ENCODE assay signal across 8 mouse cellular contexts in genomic region chr2:122102070-122102469, GRCm38 (mm10). TPM values are rescaled to one million over a fixed set of nuclear protein-coding genes. Genes with fewer than 3 reads are reported as not detected.
DNase-seq lines count a peak whose midpoint lies in the region; ATAC-seq and TF ChIP-seq lines count a peak whose summit lies in the region.

No protein-coding gene starts in this region.

- no peaks in the 10 kb centered on the region for H3K9me3 ChIP-seq in hindbrain, postnatal 0 days (ENCODE audit: low read length)
- no peaks in the 10 kb centered on the region for H3K9me3 ChIP-seq in hindbrain, embryonic 13.5 days
- H3K9me3 ChIP-seq in CH12.LX (replicated peaks; ENCODE audit: low read length), result peaks cover 4% of the 10 kb centered on the region

- no peak for TF ChIP-seq POLR2A in CH12.LX (IDR thresholded peaks at IDR 0.05; ENCODE audit: low read depth, low read length)
- TF ChIP-seq POLR2A in cortical plate, adult 2 months (IDR thresholded peaks at IDR 0.05; ENCODE audit: extremely low read depth, insufficient read depth, low read length), result no peak

- no peak; the same call in 1 of the 2 replicates for ATAC-seq in hindbrain, postnatal 0 days
- no peak for ATAC-seq in hindbrain, embryonic 13.5 days (ENCODE audit: low FRiP score)
- peak; percentile 94 for ATAC-seq in megakaryocyte, adult 5-6 weeks (ENCODE audit: poor library complexity, severe bottlenecking)

- no peak; the same call in 1 of the 2 replicates for TF ChIP-seq RAD21 in CH12.LX (IDR thresholded peaks at IDR 0.05; ENCODE audit: low read depth, low read length)

- no peak overlapping the region for H3K4me2 ChIP-seq in hindbrain, postnatal 0 days (ENCODE audit: low read depth, low read length)
- no peak overlapping the region for H3K4me2 ChIP-seq in hindbrain, embryonic 13.5 days
- no peak overlapping the region for H3K4me2 ChIP-seq in CH12.LX (ENCODE audit: insufficient read depth, low read depth, poor library complexity, severe bottlenecking)

- H3K79me2 ChIP-seq in CH12.LX (replicated peaks; ENCODE audit: control insufficient read depth, extremely low read depth, insufficient read depth, poor library complexity, severe bottlenecking), result no peaks in the 10 kb centered on the region

- H3K4me3 ChIP-seq in hindbrain, postnatal 0 days (ENCODE audit: low read length), result no peak overlapping the region
- H3K4me3 ChIP-seq in hindbrain, embryonic 13.5 days, result no peak overlapping the region
- no peak overlapping the region for H3K4me3 ChIP-seq in CH12.LX (replicated peaks in 1 of 3; ENCODE audit: low read depth in 2 of 3, low read length in 2 of 3, poor library complexity in 1 of 3)
- H3K4me3 ChIP-seq in cortical plate, adult 2 months (ENCODE audit: insufficient read depth, low read length), result no peak overlapping the region

- DNase-seq in hindbrain, postnatal 0 days (ENCODE audit: low spot score), result no peak
- DNase-seq in CH12.LX (ENCODE audit: extremely low read depth), result peak; percentile 47
- DNase-seq in cerebellum, postnatal 36 days, result no peak
- no peak for DNase-seq in embryo, embryonic 11 days
- no peak for DNase-seq in layer of hippocampus, postnatal 25 days (ENCODE audit: extremely low spot score in 1 of 2, low spot score in 1 of 2)

- in situ Hi-C loops in CH12.LX (cut with MboI; ENCODE audit: low pct_ligation_motif_present, low pct_unique_long_range_greater_than_20kb, low sequenced_read_pairs), result no loop called here

- H3K36me3 ChIP-seq in hindbrain, postnatal 0 days (ENCODE audit: insufficient read depth, low read length), result peaks cover 16% of the 10 kb centered on the region
- peaks cover 79% of the 10 kb centered on the region for H3K36me3 ChIP-seq in hindbrain, embryonic 13.5 days
- H3K36me3 ChIP-seq in CH12.LX (replicated peaks in 1 of 2; ENCODE audit: control insufficient read depth in 1 of 2, insufficient read depth in 1 of 2, low read length in 1 of 2), result peaks cover 34 to 82% of the 10 kb centered on the region in 2 experiments

- TF ChIP-seq EP300 in CH12.LX (IDR thresholded peaks at IDR 0.05; ENCODE audit: low read length), result no peak

- 0 out of 2 replicates have a peak, but pooled peaks have one; percentile 17 for TF ChIP-seq CTCF in hindbrain, postnatal 0 days (IDR thresholded peaks at IDR 0.05; ENCODE audit: low read depth)
- TF ChIP-seq CTCF in CH12.LX (conservative IDR thresholded peaks at IDR 0.05 in 1 of 2, IDR thresholded peaks at IDR 0.05 in 1 of 2; ENCODE audit: low read depth in 2 of 2, low read length in 2 of 2), result peak; percentile 34 to 65; a peak in 2 of 4 replicates
- TF ChIP-seq CTCF in cortical plate, adult 2 months (IDR thresholded peaks at IDR 0.05; ENCODE audit: extremely low read depth, insufficient read depth, low read length), result peak; percentile 21; the same call in 1 of the 2 replicates

- H3K4me1 ChIP-seq in hindbrain, postnatal 0 days (ENCODE audit: insufficient read depth, low read length), result no peaks in the 10 kb centered on the region
- no peaks in the 10 kb centered on the region for H3K4me1 ChIP-seq in hindbrain, embryonic 13.5 days (replicated peaks)
- no peaks in the 10 kb centered on the region for H3K4me1 ChIP-seq in CH12.LX (ENCODE audit: control insufficient read depth in 1 of 2, insufficient read depth in 2 of 2)
- no peaks in the 10 kb centered on the region for H3K4me1 ChIP-seq in cortical plate, adult 2 months (ENCODE audit: control insufficient read depth, insufficient read depth, low read length)

- H3K27ac ChIP-seq in hindbrain, postnatal 0 days, result no peak overlapping the region
- H3K27ac ChIP-seq in hindbrain, embryonic 13.5 days, result no peak overlapping the region
- no peak overlapping the region for H3K27ac ChIP-seq in CH12.LX (ENCODE audit: insufficient read depth, low read depth)
- no peak overlapping the region for H3K27ac ChIP-seq in cortical plate, adult 2 months (ENCODE audit: insufficient read depth, low read length)

- no peaks in the 10 kb centered on the region for H3K27me3 ChIP-seq in hindbrain, postnatal 0 days (ENCODE audit: insufficient read depth, low read length)
- H3K27me3 ChIP-seq in hindbrain, embryonic 13.5 days, result no peaks in the 10 kb centered on the region
- H3K27me3 ChIP-seq in CH12.LX (replicated peaks), result no peaks in the 10 kb centered on the region

- dilution Hi-C loops in CH12.LX (cut with MboI; ENCODE audit: extremely low pct_ligation_motif_present, extremely low pct_unique_long_range_greater_than_20kb, low sequenced_read_pairs), result no loop called here

- H3K9ac ChIP-seq in hindbrain, postnatal 0 days (replicated peaks; ENCODE audit: low read length), result no peak overlapping the region
- no peak overlapping the region for H3K9ac ChIP-seq in hindbrain, embryonic 13.5 days
- H3K9ac ChIP-seq in CH12.LX (ENCODE audit: insufficient read depth, low read depth), result no peak overlapping the region

TF ChIP-seq in CH12.LX, 34 proteins besides CTCF, POLR2A, EP300 and RAD21:
- TF ChIP-seq SMC3 (IDR thresholded peaks at IDR 0.05; ENCODE audit: low read depth, low read length), result peak; percentile 23; the same call in 1 of the 2 replicates
- no peak for TF ChIP-seq MYC (IDR thresholded peaks at IDR 0.05; ENCODE audit: low read depth, low read length)
- no peak for TF ChIP-seq BHLHE40 (IDR thresholded peaks at IDR 0.05; ENCODE audit: low read depth, low read length)

RNA-seq across cellular contexts. Expression of gene Spg11, which starts 16.1 kb away (rescaled TPM):
- 19.9 and 21.9 TPM in 2 replicates for total RNA-seq in hindbrain, postnatal 0 days (2014; rRNA removed)
- 4.3 and 4.5 TPM in 2 replicates for polyA plus RNA-seq in hindbrain, postnatal 0 days (2015; fragmentation: Nextera tagmentation; extraction: Ambion mirVana)
- polyA plus RNA-seq in hindbrain, embryonic 13.5 days (2015; fragmentation: Nextera tagmentation; extraction: Ambion mirVana), result 8.3 and 8.9 TPM in 2 replicates
- total RNA-seq in CH12.LX (2012; rRNA removed) (9.7 and 11.4 TPM in 2 replicates), CH12.LX (2014; rRNA removed) (6.0 and 7.5 TPM in 2 replicates)
- 9.6 and 10.7 TPM in 2 replicates for polyA plus RNA-seq in CH12.LX (2012; ENCODE audit: insufficient read length, low read depth)
- 9.7 and 9.8 TPM in 2 replicates for polyA plus RNA-seq in cortical plate, adult 2 months (2012; rRNA removed)
- total RNA-seq in megakaryocyte, adult 5-6 weeks (2015), result 11.2 TPM in 2 replicates
- 14.8 and 15.3 TPM in 2 replicates for total RNA-seq in megakaryocyte, adult 5-6 weeks (2017)
- 10 to 100 TPM; 15.4 to 17.1 TPM for total RNA-seq in layer of hippocampus, postnatal 25 days (2021)

RNA-seq across cellular contexts. Expression of gene B2m, which starts 45.4 kb away (rescaled TPM):
- total RNA-seq in hindbrain, postnatal 0 days (2014; rRNA removed), result 101 and 111 TPM in 2 replicates
- polyA plus RNA-seq in hindbrain, postnatal 0 days (2015; fragmentation: Nextera tagmentation; extraction: Ambion mirVana), result 208 and 216 TPM in 2 replicates
- polyA plus RNA-seq in hindbrain, embryonic 13.5 days (2015; fragmentation: Nextera tagmentation; extraction: Ambion mirVana), result 112 and 119 TPM in 2 replicates
- total RNA-seq in CH12.LX (2012; rRNA removed), result 1,479 and 1,509 TPM in 2 replicates
- 1,782 and 1,954 TPM in 2 replicates for total RNA-seq in CH12.LX (2014; rRNA removed)
- 1,919 and 2,234 TPM in 2 replicates for polyA plus RNA-seq in CH12.LX (2012; ENCODE audit: insufficient read length, low read depth)
- polyA plus RNA-seq in cortical plate, adult 2 months (2012; rRNA removed), result 188 and 212 TPM in 2 replicates
- 5,498 and 5,622 TPM in 2 replicates for total RNA-seq in megakaryocyte, adult 5-6 weeks (2015)
- total RNA-seq in megakaryocyte, adult 5-6 weeks (2017), result 2,725 and 3,039 TPM in 2 replicates
- total RNA-seq in layer of hippocampus, postnatal 25 days (2021), result 100 to 1,000 TPM in 1 of 2 experiments, 10 to 100 TPM in 1; 99.1 to 104 TPM

RNA-seq across cellular contexts. Expression of gene Trim69, which starts 58.4 kb away (rescaled TPM):
- total RNA-seq in hindbrain, postnatal 0 days (2014; rRNA removed), result not detected in 2 replicates
- not detected in 2 replicates for polyA plus RNA-seq in hindbrain, postnatal 0 days (2015; fragmentation: Nextera tagmentation; extraction: Ambion mirVana)
- polyA plus RNA-seq in hindbrain, embryonic 13.5 days (2015; fragmentation: Nextera tagmentation; extraction: Ambion mirVana), result not detected in 2 replicates
- 0.08 and 0.13 TPM in 2 replicates for total RNA-seq in CH12.LX (2012; rRNA removed)
- 0.24 and 0.26 TPM in 2 replicates for total RNA-seq in CH12.LX (2014; rRNA removed)
- polyA plus RNA-seq in CH12.LX (2012; ENCODE audit: insufficient read length, low read depth), result 0.13 and 0.41 TPM in 2 replicates
- polyA plus RNA-seq in cortical plate, adult 2 months (2012; rRNA removed), result 0.11 TPM in 1 of 2 replicates, not detected in the other
- total RNA-seq in megakaryocyte, adult 5-6 weeks (2015), result not detected in 2 replicates
- total RNA-seq in megakaryocyte, adult 5-6 weeks (2017), result 0.33 TPM in 1 of 2 replicates, not detected in the other
- not detected for total RNA-seq in layer of hippocampus, postnatal 25 days (2021)

Comparison
In these comparisons a context has a peak if more than half of its experiments do, and no peak if none do; other contexts are left out.
1. RNA of gene B2m, which starts 45.4 kb away (total RNA-seq): 2,725 to 5,622 TPM in megakaryocyte, adult 5-6 weeks and 1,479 to 1,954 TPM in CH12.LX; 101 to 111 TPM in hindbrain, postnatal 0 days and 99.1 to 104 TPM in layer of hippocampus, postnatal 25 days; every median in the first group is over 10 times any median in the second.
2. Peak in every context shown above with its lines, with median percentiles within 50 percentile points of each other: CTCF ChIP-seq.